Mouse (Mus musculus) c-Kit-positive CD71-negative TER-119-negative erythroid progenitor cells, embryonic 14.5 days (primary cell): Measurements from ENCODE around the gene Adamts8.

ENCODE experiments used
- DNase-seq: peaks from one replicate; pipeline ENCODE4 v3.0.0-alpha.2; 2013; ENCODE audit warnings: low read depth

The Adamts8 gene

GRCm38 (mm10) chr9:30985782-30986181, 43.4 kb downstream of the Adamts8 start:
- DNase-seq: no peak

GRCm38 (mm10) chr9:30993106-30993505, 50.7 kb downstream of the Adamts8 start:
- no peak for DNase-seq

- DNase-seq: no peak
These were observed 54.5 kb downstream of the Adamts8 start for GRCm38 (mm10) chr9:30996590-30997562.

GRCm38 (mm10) chr9:31000641-31001040, 58.3 kb downstream of the Adamts8 start:
- DNase-seq: no peak

GRCm38 (mm10) chr9:31002528-31002927, 60.2 kb downstream of the Adamts8 start:
- DNase-seq: no peak

GRCm38 (mm10) chr9:31009334-31009733, 67.0 kb downstream of the Adamts8 start:
- no peak for DNase-seq

- no peak for DNase-seq
These were observed 67.7 kb downstream of the Adamts8 start for GRCm38 (mm10) chr9:31010040-31010439.

- DNase-seq: no peak
These were observed 68.4 kb downstream of the Adamts8 start for GRCm38 (mm10) chr9:31010749-31011148.

GRCm38 (mm10) chr9:31011533-31011932, 69.2 kb downstream of the Adamts8 start:
- no peak for DNase-seq

GRCm38 (mm10) chr9:31012674-31013073, 70.3 kb downstream of the Adamts8 start:
- DNase-seq: no peak

GRCm38 (mm10) chr9:31013415-31013814, 71.1 kb downstream of the Adamts8 start:
- DNase-seq: no peak
